Mouse (Mus musculus) heart, postnatal 4 days (tissue): ENCODE data around the gene Rpl13a. TPM values are rescaled to one million over a fixed set of nuclear protein-coding genes. Genes with fewer than 3 reads are reported as not detected.
"Not testable (repeated sequence)": the region's sequence is repeated elsewhere in the genome, so short reads cannot be mapped to it uniquely, and the experiment has no call there.

Source experiments
- DNase-seq: peaks from one replicate; pipeline ENCODE4 v3.0.0; 2021
- total RNA-seq, 2 experiments: library from RNA; stranded (reverse); gene quantifications; 2 replicates each; pipeline ENCODE4 v1.2.3; 2021

Gene Rpl13a
- total RNA-seq, 2 experiments from 2014 or later, result 1,039 to 1,207 TPM

- no peak for DNase-seq
Measured at GRCm38 (mm10) chr7:45156206-45156605, 27.6 kb upstream of the Rpl13a start.

- DNase-seq, result no peak
Measured at GRCm38 (mm10) chr7:45155590-45155989, 27.0 kb upstream of the Rpl13a start.

- peak; percentile 80 for DNase-seq
Measured at GRCm38 (mm10) chr7:45154993-45155514, 26.5 kb upstream of the Rpl13a start.

DNA sequence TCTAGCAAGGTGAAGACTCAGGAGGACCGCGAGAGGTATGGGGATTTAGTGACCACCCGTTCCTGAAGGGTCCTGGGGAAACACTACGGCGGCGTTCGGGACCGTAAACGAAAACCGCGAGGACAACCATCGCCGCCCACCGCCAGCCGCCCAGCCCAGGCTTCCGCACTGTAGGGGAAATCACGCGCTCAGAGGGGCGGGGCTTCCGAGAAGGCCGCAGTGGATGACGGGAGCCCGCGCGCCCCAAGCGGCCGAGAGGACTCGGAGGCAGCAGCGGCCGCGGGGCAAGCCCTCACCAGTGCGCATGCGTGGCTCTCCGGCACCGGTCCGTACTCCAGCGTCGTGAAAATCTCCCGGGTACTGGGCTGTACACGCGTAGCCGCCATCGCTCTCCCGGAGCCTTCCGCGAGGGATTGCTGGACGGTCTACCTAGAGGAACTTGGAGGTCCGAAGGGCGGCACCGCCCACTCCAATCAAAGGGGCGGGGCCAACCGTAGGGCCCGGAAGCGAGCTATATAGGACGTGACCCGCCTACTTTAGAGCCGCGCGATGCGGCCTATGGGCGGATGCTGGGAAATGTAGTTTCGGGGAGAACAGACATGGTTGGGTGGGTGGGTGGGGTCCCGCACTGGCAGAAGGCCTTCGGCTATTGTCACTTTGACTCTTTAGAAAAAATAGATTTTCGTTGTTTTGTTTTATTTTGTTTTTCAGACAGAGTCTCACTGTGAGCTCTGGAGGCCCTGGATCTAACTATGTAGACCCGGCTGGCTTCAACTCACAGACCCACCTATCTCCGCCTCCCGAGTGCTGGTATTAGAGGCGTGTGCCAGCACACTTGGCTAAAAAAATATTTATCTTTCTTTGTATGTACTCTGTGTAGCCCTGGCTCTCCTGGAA lies 25.8 kb upstream of the Rpl13a start, which contains the start of the genes Pih1d1 and Aldh16a1:
TSS of gene Pih1d1 (plus strand) at position 208 of the 897 bp plus-strand sequence.
TSS of gene Aldh16a1 (minus strand) at position 489 of the 897 bp plus-strand sequence.
- DNase-seq, result peak; percentile 98

GRCm38 (mm10) chr7:45153586-45153985 lies 25.0 kb upstream of the Rpl13a start:
- no peak for DNase-seq

DNA sequence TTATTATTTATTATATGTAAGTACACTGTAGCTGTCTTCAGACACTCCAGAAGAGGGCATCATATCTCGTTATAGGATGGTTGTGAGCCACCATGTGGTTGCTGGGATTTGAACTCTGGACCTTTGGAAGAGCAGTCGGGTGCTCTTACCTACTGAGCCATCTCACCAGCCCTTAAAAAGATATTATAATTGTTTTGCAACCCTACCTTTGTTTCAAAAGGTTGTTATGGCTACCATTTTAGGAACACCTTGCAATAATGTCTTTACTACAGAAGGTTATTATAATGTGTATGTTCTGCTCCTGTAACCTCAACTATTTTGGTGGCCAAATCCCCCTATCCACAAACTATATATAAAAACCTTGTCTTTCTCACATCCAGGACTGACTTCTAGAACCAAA lies 24.5 kb upstream of the Rpl13a start:
- DNase-seq, result not testable (repeated sequence)

DNA sequence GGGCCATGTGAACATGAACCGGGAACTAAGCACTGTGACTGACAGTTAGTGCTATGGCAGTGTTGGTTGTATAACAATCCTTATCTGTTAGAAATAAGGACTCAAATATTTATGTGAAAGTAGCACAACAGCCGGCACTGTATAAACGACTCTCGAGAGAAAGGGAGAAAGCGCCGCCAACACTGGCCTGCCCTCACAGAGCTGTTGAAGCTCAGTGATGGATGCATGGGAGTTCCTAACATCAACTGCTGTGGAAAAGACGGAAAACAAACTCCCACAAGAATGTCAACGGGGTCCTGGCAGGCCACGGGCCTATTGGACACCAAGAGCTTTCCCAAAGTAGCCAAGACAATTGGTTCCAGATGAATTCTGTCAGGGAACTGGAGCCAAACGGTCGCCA lies 22.7 kb upstream of the Rpl13a start:
- peak; percentile 52 for DNase-seq

- no peak for DNase-seq
Measured at GRCm38 (mm10) chr7:45150321-45150720, 21.8 kb upstream of the Rpl13a start.

DNA sequence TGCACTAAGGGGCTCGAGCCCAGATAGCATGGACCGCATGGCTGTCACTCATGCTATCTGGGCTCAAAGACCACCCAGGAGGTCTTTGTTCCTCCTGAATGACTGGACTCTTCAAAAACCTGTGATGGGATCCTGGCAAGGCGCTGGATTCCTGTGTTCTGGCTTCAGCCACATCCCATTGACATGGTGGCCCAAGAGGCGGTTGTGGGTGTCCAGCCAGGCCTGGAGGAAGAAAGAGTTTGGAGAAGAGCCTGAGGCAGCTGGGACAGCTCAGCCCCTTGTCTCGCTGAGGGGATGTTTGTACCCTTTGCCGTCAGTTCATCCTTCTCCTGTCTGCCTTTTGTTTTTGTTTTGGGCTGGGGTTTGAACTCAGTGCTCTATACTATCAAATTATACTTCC lies 21.0 kb upstream of the Rpl13a start:
- DNase-seq, result peak; percentile 52

GRCm38 (mm10) chr7:45148534-45149098 lies 20.1 kb upstream of the Rpl13a start:
- DNase-seq, result peak; percentile 39

DNA sequence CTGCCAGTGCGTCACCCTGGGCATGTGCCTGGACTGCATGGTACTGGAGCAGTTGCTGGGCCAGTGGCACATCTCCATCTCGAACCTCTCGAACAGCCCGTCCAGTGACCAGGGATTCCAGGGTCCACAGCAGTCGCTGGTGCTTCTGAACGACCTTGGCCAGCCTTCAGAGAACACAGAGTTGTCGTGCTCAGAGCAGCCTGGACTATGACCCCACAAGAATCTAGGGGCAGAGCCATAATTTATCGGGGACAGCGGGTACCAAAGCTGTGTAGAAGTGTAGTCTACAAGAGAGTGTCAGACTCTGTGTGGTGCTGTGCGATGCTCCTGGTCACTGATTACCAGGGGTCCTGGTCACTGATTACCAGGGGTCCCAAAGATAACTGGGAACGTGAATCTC lies 19.3 kb upstream of the Rpl13a start:
- DNase-seq, result no peak

GRCm38 (mm10) chr7:45147267-45147666 lies 18.7 kb upstream of the Rpl13a start:
- no peak for DNase-seq

DNA sequence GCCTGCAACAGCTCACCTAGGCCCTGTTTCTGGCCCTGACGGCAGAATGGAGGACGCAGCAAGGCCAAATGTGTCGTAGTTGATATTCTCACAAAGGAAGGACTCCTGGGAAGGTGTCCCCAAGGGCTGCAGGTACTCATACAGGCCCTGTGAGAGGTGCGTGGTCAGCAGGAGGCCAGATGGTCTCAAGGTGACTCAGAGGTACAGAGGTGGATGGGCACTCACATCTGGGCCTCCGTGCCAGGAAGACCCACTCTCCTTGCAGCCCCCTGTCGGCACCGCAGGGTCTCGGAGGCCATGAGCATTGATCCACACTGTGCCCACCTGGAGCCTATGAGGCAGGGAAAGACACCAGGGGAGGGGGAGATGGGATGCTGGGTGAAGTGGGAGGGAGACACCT lies 16.9 kb upstream of the Rpl13a start:
- no peak for DNase-seq

DNA sequence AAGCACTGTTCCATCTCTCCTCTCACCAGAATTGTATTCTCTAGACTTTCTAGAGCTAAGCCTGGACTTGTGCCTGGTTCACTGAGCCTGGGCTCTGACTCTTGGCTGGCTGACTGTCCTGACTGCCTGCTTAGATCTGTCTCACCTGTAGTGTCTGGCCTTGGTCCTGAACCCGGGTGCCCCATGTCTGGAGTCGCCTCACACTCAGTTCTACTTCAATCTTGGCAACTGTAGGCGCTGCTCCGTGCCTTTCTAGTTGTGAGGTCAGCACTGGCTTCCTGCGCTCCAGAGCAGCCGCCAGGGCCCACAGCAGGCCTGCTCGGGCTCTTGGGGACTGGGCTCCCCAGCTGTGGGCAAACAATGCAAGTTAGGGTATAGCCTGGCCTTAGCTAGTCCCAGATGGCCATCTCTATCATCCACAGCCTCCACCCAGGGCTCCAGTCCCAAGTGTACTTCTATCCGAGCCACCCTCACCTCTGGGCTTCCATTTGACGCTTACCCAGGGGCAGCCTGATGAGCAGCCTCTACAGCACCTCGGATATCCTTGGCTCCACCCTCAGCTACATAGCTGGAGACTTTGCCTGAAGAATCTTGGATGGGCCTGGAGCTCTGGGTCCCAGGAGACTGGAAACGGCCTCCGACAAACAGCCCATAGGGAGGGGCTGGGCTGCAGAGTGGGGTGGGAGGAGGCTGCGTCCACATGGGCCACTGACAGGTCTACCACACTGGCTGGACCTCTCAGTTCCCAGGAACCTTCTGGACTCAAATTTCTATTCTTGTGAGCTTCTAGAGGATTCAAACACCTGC lies 16.0 kb upstream of the Rpl13a start:
- DNase-seq, result no peak

DNA sequence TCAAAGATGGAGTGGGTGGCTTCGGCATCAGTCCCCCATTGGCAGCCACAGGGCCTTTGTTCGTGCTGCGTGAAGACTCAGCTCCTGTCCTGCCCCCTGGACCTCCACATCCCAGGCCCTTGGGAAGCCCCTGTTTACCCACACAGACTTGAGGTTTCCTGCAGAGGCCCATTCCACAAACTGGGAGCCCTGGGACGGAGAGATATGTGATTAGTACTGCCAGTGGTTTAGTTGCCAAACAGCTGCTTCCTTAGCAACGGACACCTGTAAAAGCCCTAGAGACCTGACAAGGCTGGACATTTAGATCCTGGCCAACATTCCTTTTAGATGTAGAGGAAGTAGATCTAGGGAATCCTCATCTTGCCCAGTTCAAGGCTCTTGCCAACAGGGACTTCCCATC lies 13.4 kb upstream of the Rpl13a start:
- no peak for DNase-seq

DNA sequence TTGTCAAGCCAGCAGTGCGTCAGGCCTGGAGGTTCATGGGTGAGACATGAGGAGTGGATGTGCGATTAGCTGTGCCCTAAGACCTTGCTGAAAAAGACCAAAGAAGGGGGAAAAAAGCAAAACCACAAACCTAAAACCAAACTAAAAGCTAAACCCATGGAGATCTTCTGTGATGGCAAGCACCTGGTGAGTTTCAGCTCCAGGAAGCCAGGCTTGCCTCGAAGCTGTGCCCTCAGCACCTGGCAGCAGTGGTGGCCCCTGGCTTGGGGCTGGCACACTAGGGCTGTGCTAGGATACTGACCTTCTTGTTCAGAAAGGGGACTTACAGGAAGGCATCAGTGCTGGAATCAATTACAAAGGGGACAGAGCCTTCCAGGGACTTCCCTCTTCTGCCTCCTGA lies 12.8 kb upstream of the Rpl13a start:
- DNase-seq, result no peak

GRCm38 (mm10) chr7:45139904-45140723 lies 11.6 kb upstream of the Rpl13a start:
- DNase-seq, result no peak

- no peak for DNase-seq
Measured at GRCm38 (mm10) chr7:45138403-45138802, 9.8 kb upstream of the Rpl13a start.

DNA sequence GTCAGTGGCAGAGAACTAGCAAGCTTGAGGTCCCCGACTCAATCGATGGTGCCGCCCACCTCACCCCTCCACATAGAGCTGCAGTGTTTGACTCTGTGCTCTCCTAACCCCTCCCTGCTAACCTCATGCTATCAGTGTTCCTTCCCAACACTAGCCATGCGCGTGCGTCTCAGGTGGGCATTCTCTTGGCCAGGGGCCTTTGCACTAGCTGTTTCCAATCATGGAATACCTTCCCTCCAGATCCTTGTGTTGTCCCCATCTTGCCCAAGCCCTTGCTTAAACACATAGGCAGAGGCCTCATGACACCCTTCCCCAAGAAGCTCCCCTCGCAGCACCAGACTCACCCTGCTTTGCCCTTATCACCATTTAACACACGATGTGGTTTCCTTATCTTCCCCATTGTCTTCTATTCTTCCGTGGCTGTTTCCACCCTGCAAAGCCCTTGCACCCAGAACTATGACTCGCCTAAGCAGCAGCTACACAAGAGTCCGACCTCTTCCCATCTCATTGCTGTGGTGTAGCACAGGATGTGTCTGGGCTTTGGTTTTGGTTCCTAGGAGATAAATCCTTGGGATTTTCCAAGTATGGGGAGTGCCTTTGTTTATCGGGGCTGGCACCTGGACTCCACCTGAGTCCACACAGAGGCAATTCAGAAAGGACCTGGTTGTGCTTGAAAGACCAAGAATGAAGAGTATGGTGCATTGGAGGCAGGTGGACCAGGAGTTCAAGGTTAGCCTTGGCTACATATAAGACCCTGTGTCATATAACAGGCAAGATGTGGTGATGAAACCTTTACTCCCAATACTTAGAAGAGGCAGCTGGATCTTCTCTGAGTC lies 8.8 kb upstream of the Rpl13a start:
- no peak for DNase-seq

DNA sequence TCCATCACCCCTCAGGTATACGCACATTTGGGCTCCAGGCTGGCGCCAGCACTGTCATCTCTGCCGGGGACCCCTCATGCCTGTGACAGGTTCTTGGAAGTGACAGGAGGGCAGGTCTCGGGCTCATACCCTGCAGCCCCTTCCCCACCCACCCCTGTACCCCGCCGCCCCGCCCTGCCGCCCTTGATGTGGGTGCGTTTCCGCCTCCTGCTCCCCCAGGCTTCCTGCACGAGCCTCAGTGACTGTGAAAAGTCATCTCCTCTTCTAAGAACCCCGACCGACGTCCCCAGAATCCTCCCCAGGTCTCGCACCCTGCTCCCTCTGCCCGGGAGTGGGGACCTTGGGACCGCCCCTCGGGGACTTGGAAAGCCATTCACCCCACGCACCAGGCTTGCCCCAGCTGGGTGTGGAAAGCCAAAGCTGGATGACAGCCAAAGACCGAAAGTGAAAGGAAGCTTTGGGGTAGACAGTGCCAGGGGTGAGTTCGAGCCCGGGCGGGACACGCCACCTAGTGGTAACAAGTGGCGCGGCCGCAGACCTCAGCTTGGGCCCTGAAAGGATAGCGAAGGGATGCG lies 7.5 kb upstream of the Rpl13a start, which contains the start of the genes Gm45713 and Flt3l:
TSS of gene Gm45713 (minus strand) at position 239 of the 575 bp plus-strand sequence.
TSS of gene Flt3l (minus strand) at position 440 of the 575 bp plus-strand sequence.
- DNase-seq, result peak; percentile 95
